Mouse (Mus musculus): ENCODE data around the gene Sumo1.
A peak's percentile ranks its signal among the peaks of the same experiment; 100 is the strongest.

DNA sequence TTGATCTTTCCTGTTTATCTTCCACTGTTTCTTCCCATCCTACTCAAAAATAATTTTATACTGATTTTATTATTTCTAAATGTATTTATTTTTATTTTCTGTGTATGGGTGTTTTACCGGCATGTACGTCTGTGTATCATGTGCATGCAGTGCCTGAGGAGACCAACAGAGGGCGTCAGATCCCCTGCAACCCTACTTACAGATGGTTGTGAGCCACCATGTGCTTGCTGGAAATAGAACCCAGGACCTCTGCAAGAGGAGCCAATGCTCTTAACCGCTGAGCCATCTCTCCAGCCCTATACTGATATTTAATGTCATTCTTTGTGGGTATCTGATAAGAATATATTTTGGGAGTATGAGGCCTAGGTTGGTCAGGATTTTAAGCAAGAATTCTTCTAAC is 61.2 kb downstream of the Sumo1 start:
- peak; percentile 52 to 58 (median 54); a peak in 5 of 6 replicates for TF ChIP-seq CTCF (IDR thresholded peaks at IDR 0.05 in 2 of 3, conservative IDR thresholded peaks at IDR 0.05 in 1 of 3; ENCODE audit: control insufficient read depth in 1 of 3, insufficient read depth in 1 of 3, low read depth in 2 of 3, low read length in 3 of 3, poor library complexity in 1 of 3, severe bottlenecking in 1 of 3)
- no peak for TF ChIP-seq POLR2A (IDR thresholded peaks at IDR 0.05; ENCODE audit: control insufficient read depth in 1 of 2, insufficient read depth in 1 of 2, low read depth in 1 of 2, low read length in 2 of 2, poor library complexity in 1 of 2)
- TF ChIP-seq ZNF384 (IDR thresholded peaks at IDR 0.05; ENCODE audit: low read depth, low read length): no peak
- TF ChIP-seq MAX (IDR thresholded peaks at IDR 0.05; ENCODE audit: low read length): no peak; the same call in 1 of the 2 replicates
- no peak for TF ChIP-seq KAT2A (conservative IDR thresholded peaks at IDR 0.05; ENCODE audit: low read depth, low read length)
- TF ChIP-seq CHD2 (IDR thresholded peaks at IDR 0.05; ENCODE audit: low read length): no peak
- TF ChIP-seq E2F4 (IDR thresholded peaks at IDR 0.05; ENCODE audit: borderline replicate concordance, low read depth, low read length): no peak
